Mouse (Mus musculus) thymus, postnatal 25 days (tissue): ENCODE measurements around the gene Gm10324.
"Not testable (repeated sequence)": the region's sequence is repeated elsewhere in the genome, so short reads cannot be mapped to it uniquely, and the experiment has no call there.

ENCODE experiments used
- DNase-seq: peaks from one replicate; pipeline ENCODE4 v3.0.0; 2022

Gm10324 gene

GRCm38 (mm10) chr13:66119247-66119646 is at the start of gene Gm10324:
TSS of gene Gm10324 (plus strand) at chr13:66119547.
- DNase-seq: not testable (repeated sequence)
